Mouse (Mus musculus) c-Kit-positive CD71-positive TER-119-negative erythroid progenitor cells, embryonic 14.5 days (primary cell): Measurements from ENCODE around the gene Zdhhc16.
A peak's percentile ranks its signal among the peaks of the same experiment; 100 is the strongest.

Source experiments
- DNase-seq: peaks from one replicate; pipeline ENCODE4 v3.0.0-alpha.2; 2013; ENCODE audit warnings: low read depth

Gene Zdhhc16

GRCm38 (mm10) chr19:41933179-41934086, at the start of gene Zdhhc16, which contains the start of gene Exosc1:
Gene Zdhhc16, plus strand, starts transcription at chr19:41933480.
Gene Exosc1, minus strand, starts transcription at chr19:41933423.
- DNase-seq, result peak; percentile 98

- DNase-seq, result no peak
Observed at GRCm38 (mm10) chr19:41883882-41884281, 49.4 kb upstream of the Zdhhc16 start.

GRCm38 (mm10) chr19:41888191-41888590, 45.1 kb upstream of the Zdhhc16 start:
- peak; percentile 82 for DNase-seq

GRCm38 (mm10) chr19:41894959-41895358, 38.3 kb upstream of the Zdhhc16 start:
- DNase-seq, result peak; percentile 75

- DNase-seq, result peak; percentile 91
Observed at GRCm38 (mm10) chr19:41895460-41896318, 37.6 kb upstream of the Zdhhc16 start, which contains the start of gene Rrp12. Gene Rrp12, minus strand, starts transcription at chr19:41896173.

- no peak for DNase-seq
Observed at GRCm38 (mm10) chr19:41896319-41896711, 37.0 kb upstream of the Zdhhc16 start.

GRCm38 (mm10) chr19:41898860-41899259, 34.4 kb upstream of the Zdhhc16 start:
- DNase-seq, result no peak

GRCm38 (mm10) chr19:41900495-41901090, 32.7 kb upstream of the Zdhhc16 start:
- no peak for DNase-seq

- no peak for DNase-seq
Observed at GRCm38 (mm10) chr19:41901696-41902095, 31.6 kb upstream of the Zdhhc16 start.

GRCm38 (mm10) chr19:41902848-41903593, 30.3 kb upstream of the Zdhhc16 start:
- DNase-seq, result no peak

- DNase-seq, result no peak
Observed at GRCm38 (mm10) chr19:41905246-41905645, 28.0 kb upstream of the Zdhhc16 start.

- DNase-seq, result no peak
Observed at GRCm38 (mm10) chr19:41906311-41907078, 26.8 kb upstream of the Zdhhc16 start.

GRCm38 (mm10) chr19:41907079-41907760, 26.1 kb upstream of the Zdhhc16 start:
- DNase-seq, result no peak

- no peak for DNase-seq
Observed at GRCm38 (mm10) chr19:41908736-41909135, 24.5 kb upstream of the Zdhhc16 start.

- no peak for DNase-seq
Observed at GRCm38 (mm10) chr19:41910396-41910795, 22.9 kb upstream of the Zdhhc16 start.

GRCm38 (mm10) chr19:41911178-41912073, 21.9 kb upstream of the Zdhhc16 start, which contains the start of gene Pgam1:
Gene Pgam1, plus strand, starts transcription at chr19:41911923.
- DNase-seq, result peak; percentile 98

- no peak for DNase-seq
Observed at GRCm38 (mm10) chr19:41912121-41913080, 20.9 kb upstream of the Zdhhc16 start.
